Mouse (Mus musculus) G1E (cell line): ENCODE results near the gene Pif1. TPM values are rescaled to one million over a fixed set of nuclear protein-coding genes. Genes with fewer than 3 reads are reported as not detected.

Experiments used
- ATAC-seq: 2 replicates; pipeline ENCODE4 v1.8.0; 2016; ENCODE audit warnings: mild to moderate bottlenecking; ENCODE audit not compliant: insufficient number of reproducible peaks, poor library complexity, low FRiP score, severe bottlenecking; ENCODE audit errors: extremely low read depth
- DNase-seq: peaks from one replicate; pipeline ENCODE4 v3.0.0; 2012; ENCODE audit warnings: low spot score
- H3K27me3 ChIP-seq: 2 replicates; pipeline ENCODE4 v1.6.1; 2012; ENCODE audit warnings: mild to moderate bottlenecking, low read length, inconsistent platforms; ENCODE audit not compliant: insufficient read depth
- H3K36me3 ChIP-seq: replicated peaks from 2 replicates; pipeline ENCODE3; 2012; ENCODE audit warnings: mild to moderate bottlenecking, inconsistent platforms
- H3K4me1 ChIP-seq: 2 replicates; pipeline ENCODE4 v1.6.1; 2012; ENCODE audit warnings: low read depth, low read length, inconsistent platforms, mixed read lengths; ENCODE audit not compliant: insufficient read depth
- H3K4me3 ChIP-seq: 2 replicates; pipeline ENCODE4 v1.5.1; 2012; ENCODE audit warnings: low read depth, mild to moderate bottlenecking, inconsistent platforms, low read length, moderate library complexity, mixed read lengths
- H3K9me3 ChIP-seq: replicated peaks from 2 replicates; pipeline ENCODE4 v1.6.1; 2012; ENCODE audit warnings: inconsistent platforms
- CTCF ChIP-seq: IDR thresholded peaks from 2 replicates; pipeline ENCODE4 v1.5.1; 2012; ENCODE audit warnings: low read depth, low read length, inconsistent platforms, mixed read lengths
- GATA1 ChIP-seq: IDR thresholded peaks from 2 replicates; pipeline ENCODE4 v1.6.1; 2012; ENCODE audit warnings: borderline replicate concordance, low read length, inconsistent platforms, mixed read lengths
- GATA2 ChIP-seq: IDR thresholded peaks from 2 replicates; pipeline ENCODE4 v1.6.1; 2012; ENCODE audit warnings: low read depth, low read length, inconsistent platforms, borderline replicate concordance
- POLR2AphosphoS5 ChIP-seq: IDR thresholded peaks from 2 replicates; pipeline ENCODE4 v1.6.1; 2012; ENCODE audit warnings: low read depth, low read length, inconsistent platforms; ENCODE audit not compliant: insufficient replicate concordance
- TAL1 ChIP-seq: conservative IDR thresholded peaks from 2 replicates; pipeline ENCODE4 v1.6.1; 2012; ENCODE audit warnings: low read depth, low read length, inconsistent platforms, mixed read lengths
- polyA plus RNA-seq: library from polyadenylated mRNA; stranded (reverse); fragments of >175 nt; gene quantifications from 2 replicates; pipeline ENCODE4 v1.2.3, GENCODE M21; 2012
- total RNA-seq, 2 experiments: library from RNA; stranded (forward) in 1 of 2; stranded (reverse) in 1 of 2; fragments of 200-1000 nt in 1 of 2; fragments of >200 nt in 1 of 2; fragmentation: Nextera tagmentation in 1 of 2; gene quantifications; 2 replicates each; pipeline ENCODE4 v1.2.3; 2014 to 2017

The Pif1 gene
- total RNA-seq (2014; fragmentation: Nextera tagmentation) (13.0 and 28.7 TPM in 2 replicates), total RNA-seq (2017) (9.1 and 10.9 TPM in 2 replicates), polyA plus RNA-seq (6.9 and 7.1 TPM in 2 replicates)

DNA sequence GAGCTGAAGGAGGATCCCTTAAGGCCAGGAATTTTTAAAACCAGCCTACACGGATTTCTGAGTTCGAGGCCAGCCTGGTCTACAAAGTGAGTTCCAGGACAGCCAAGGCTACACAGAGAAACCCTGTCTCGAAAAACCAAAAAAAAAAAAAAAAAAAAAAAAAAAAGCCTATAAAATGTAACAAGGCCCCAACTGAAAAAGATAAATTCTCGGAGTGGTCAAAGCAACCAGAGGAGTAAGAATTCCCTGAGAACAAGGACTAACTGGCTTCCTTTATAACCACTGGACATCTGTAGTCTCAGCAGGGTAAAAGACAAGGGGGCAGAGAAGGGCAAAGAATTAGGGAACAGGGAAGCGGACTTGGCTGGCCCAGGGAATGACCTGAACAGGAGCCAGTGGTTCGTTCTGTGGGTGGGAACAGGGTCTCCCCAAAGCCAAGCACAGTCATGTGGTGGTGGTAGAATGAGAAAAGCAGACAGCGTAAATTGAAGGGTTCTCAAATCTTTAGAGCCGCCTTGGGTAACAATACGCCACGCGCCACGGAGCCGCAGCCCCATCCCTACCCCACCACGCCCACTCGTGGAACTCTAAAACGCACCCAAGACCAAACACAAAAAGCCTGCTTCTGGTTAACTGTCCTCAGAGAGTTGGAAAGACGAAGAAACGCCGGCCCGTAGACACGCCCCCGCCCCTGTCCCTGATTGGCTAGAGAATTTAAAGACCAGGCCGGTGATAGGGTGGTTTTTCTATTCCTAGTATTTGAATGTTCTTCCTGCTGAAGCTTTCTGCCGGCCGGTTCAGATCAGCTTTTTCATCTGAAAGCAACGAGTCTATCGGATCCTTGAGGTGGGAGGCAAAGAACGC, at the start of gene Pif1:
Pif1 (plus strand) TSS at position 755 of the 864 bp plus-strand sequence.
- H3K4me1 ChIP-seq: peaks cover 47% of the 10 kb centered on the region
- peaks cover 31% of the 10 kb centered on the region for H3K36me3 ChIP-seq

DNA sequence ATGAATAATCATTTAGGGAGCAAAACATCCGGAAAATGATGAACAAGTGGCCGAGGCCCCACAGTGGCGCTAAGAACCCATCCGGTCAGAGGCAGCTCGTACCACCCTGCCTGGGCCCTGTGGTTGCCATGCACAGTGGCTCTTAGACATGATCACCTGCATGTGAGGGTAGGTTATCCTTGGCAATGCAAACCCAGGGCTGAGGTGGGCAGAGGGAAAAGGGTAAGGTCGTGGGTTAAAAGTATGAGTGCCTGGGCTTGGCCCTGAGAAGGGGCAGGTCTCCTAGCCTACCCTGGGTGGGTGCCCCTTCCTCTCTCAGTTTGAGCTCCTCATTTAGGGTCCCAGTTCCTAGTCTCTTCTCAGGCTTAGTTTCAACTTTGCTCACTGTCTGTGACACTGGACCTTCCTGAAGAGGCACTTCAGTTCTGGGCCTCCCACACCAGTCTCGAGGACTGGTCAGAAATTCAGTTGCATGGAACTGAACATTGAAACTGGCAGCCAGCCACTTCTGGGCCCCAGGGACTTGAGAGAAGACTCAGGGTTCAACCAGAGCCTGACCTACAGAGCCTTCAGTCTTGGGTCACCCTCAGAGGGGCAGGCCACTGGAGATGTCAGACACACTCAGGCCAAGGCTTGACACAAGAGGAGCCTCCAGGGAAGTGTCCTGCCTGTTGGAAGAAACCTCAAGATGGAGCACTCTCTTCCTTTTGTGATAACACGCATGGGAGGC, 48.9 kb upstream of the Pif1 start:
- Histone ChIP-seq H3K27me3 (peaks cover 19% of the 10 kb centered on the region; the same call in 1 of the 2 replicates), H3K4me1 (peaks cover 52% of the 10 kb centered on the region), H3K4me3 (no peak overlapping the region), H3K9me3 (no peaks in the 10 kb centered on the region), H3K36me3 (no peaks in the 10 kb centered on the region)
- TF ChIP-seq GATA2 (no peak), TAL1 (no peak), CTCF (no peak), POLR2AphosphoS5 (no peak), GATA1 (no peak)
- DNase-seq (no peak), ATAC-seq (no peak)

More for the DNA sequence above, at the start of gene Pif1:
- DNase-seq (peak; percentile 89), ATAC-seq (peak; percentile 83)
- Histone ChIP-seq H3K27me3 (no peaks in the 10 kb centered on the region), H3K4me3 (peak within 1 kb of the TSS; percentile 81), H3K9me3 (no peaks in the 10 kb centered on the region)
- no peak for TF ChIP-seq CTCF
- no peak for TF ChIP-seq GATA2
- no peak for TF ChIP-seq TAL1
- TF ChIP-seq GATA1: no peak
- TF ChIP-seq POLR2AphosphoS5: no peak

DNA sequence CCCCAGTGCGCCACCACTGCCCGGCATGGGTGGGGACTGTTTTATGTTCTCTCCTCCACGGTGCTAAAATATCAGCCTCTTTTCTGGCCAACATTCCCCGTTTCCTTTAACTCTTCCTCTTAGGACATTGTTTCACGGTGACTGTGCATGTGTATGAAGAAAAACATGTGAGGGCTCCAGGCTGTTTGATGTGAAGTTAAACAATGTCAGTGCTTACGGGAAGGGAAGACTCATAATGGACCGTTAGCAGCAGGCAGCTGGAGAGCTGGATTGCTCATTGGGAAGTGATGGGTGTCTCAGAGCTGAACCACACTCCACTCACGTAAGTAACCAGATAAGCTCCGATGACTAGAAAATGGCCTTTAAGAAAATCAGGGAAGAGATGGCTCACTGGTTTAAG, 47.3 kb upstream of the Pif1 start:
- H3K27me3 ChIP-seq: peaks cover 9% of the 10 kb centered on the region; the same call in 1 of the 2 replicates
- TF ChIP-seq TAL1 (no peak), GATA2 (no peak), CTCF (no peak), POLR2AphosphoS5 (no peak), GATA1 (no peak)
- H3K4me3 ChIP-seq: no peak overlapping the region
- no peaks in the 10 kb centered on the region for H3K36me3 ChIP-seq
- peaks cover 42% of the 10 kb centered on the region for H3K4me1 ChIP-seq
- ATAC-seq (no peak), DNase-seq (no peak)
- H3K9me3 ChIP-seq: no peaks in the 10 kb centered on the region

DNA sequence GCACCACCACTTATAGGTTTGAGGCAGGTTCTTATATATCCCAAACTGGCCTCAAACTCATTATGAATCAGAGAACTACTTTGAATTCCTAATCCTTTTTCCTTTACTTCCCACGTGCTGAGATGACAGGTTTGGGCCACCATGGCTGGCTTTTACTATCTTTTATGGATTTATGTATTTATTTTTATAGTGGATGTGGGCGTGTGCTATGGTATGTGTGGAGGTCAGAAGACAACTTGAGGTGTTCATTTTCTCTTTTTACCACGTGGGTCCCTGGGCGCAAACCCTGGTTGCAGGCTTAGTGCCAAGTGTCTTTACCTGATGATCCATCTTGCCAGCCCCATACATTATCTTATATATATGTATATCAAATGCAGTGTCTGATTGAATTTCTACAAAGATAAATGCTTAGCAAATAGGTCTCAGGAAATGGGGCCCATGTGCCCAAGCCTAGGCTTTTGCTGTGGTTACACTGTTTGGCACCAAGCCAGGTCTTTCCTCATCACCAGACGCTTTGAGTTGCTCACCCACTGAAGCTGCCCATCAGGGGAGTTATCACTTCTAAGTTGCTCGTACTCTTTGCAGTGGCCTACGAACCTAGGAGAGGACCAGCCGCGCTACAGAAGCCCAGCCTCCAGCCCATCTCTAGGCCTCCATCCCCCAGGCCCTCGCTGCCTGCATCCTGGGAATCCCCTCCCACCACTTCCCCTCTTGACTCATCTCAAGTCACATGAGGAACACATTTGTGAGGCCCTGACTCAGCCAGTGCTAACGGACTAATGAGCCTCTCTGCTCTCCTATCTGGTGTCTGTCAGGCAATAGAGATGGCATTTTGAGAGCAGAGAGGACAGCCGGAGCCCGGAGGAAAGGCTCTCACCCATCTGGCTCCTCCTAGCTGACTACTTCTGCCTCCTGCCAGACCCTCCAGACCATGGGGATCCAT, 45.6 kb upstream of the Pif1 start:
- H3K4me3 ChIP-seq: no peak overlapping the region
- DNase-seq: peak; percentile 53
- TF ChIP-seq TAL1 (no peak), POLR2AphosphoS5 (no peak), CTCF (no peak), GATA2 (no peak), GATA1 (no peak)
- H3K4me1 ChIP-seq: peaks cover 39% of the 10 kb centered on the region
- peaks cover 7% of the 10 kb centered on the region; the same call in 1 of the 2 replicates for H3K27me3 ChIP-seq
- H3K9me3 ChIP-seq: no peaks in the 10 kb centered on the region
- ATAC-seq: peak; percentile 77
- no peaks in the 10 kb centered on the region for H3K36me3 ChIP-seq

DNA sequence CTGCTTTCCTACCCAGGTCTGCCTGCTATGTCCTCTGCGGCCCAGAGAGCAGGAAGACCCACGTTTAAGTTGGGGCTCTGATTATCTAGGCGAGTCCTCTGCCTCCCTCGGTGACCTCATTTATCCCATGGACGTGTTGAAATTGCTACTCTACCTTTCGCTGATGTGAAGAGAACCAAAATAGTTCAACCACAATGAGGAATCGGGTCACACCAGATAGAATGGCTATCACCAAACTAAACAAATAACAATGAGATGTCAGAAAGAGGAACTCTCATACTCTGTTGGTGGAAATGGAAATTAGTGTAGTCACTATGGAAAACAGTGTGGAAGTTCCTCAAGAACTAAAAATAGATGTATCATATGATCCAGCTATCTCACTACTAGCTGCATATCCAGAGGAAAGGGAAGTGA, 44.8 kb upstream of the Pif1 start:
- no peak for DNase-seq
- H3K4me1 ChIP-seq: peaks cover 40% of the 10 kb centered on the region
- H3K27me3 ChIP-seq: peaks cover 5% of the 10 kb centered on the region; the same call in 1 of the 2 replicates
- ATAC-seq: 0 out of 2 replicates have a peak, but pooled peaks have one; percentile 12
- no peaks in the 10 kb centered on the region for H3K9me3 ChIP-seq
- H3K4me3 ChIP-seq: no peak overlapping the region
- no peaks in the 10 kb centered on the region for H3K36me3 ChIP-seq
- no peak for TF ChIP-seq GATA1
- no peak for TF ChIP-seq TAL1
- no peak for TF ChIP-seq POLR2AphosphoS5
- no peak for TF ChIP-seq GATA2
- no peak for TF ChIP-seq CTCF
